Mouse (Mus musculus) left cerebral cortex, postnatal 4 days (tissue): ENCODE data around the gene Gm28557. TPM values are rescaled to one million over a fixed set of nuclear protein-coding genes. Genes with fewer than 3 reads are reported as not detected.
A peak's percentile ranks its signal among the peaks of the same experiment; 100 is the strongest.
"Not testable (repeated sequence)": the region's sequence is repeated elsewhere in the genome, so short reads cannot be mapped to it uniquely, and the experiment has no call there.

Experiments used
- DNase-seq: peaks from one replicate; pipeline ENCODE4 v3.0.0-alpha.2; 2022
- intact Hi-C: fragments of 180-260 bp; cut with DNase I; formaldehyde crosslinking; loops from one replicate; pipeline ENCODE4 v1.15.1; 2025
- total RNA-seq, 2 experiments: library from RNA; stranded (reverse); gene quantifications; 2 replicates each; pipeline ENCODE4 v1.2.3; 2021

Gene Gm28557
- 1 to 10 TPM; 1.2 to 2.4 TPM for total RNA-seq

- DNase-seq, result peak; percentile 86
- intact Hi-C loops, result no loop called here
These were observed at the start of gene Gm28557 for GRCm38 (mm10) chr13:67108194-67108820. Gene Gm28557 (minus strand): TSS chr13:67108604.

GRCm38 (mm10) chr13:67128038-67128721 lies 19.8 kb upstream of the Gm28557 start:
- intact Hi-C loops, result loop anchor here (10.0 kb wide), 1 partner anchor 177 kb away; the partner anchor contains the start of gene Zfp457
- DNase-seq, result peak; percentile 79

GRCm38 (mm10) chr13:67127507-67127906 lies 19.1 kb upstream of the Gm28557 start:
- intact Hi-C loops, result loop anchor here (10.0 kb wide), 1 partner anchor 177 kb away; the partner anchor contains the start of gene Zfp457
- not testable (repeated sequence) for DNase-seq

GRCm38 (mm10) chr13:67124460-67124859 lies 16.1 kb upstream of the Gm28557 start:
- no peak for DNase-seq
- intact Hi-C loops, result loop anchor here (10.0 kb wide), 1 partner anchor 180 kb away; the partner anchor contains the start of gene Zfp457

GRCm38 (mm10) chr13:67121360-67121759 lies 13.0 kb upstream of the Gm28557 start, which contains the start of gene Zfp759:
Gene Zfp759 (plus strand): TSS chr13:67121660.
- not testable (repeated sequence) for DNase-seq
- intact Hi-C loops, result loop anchor here (10.0 kb wide), 1 partner anchor 183 kb away; the partner anchor contains the start of gene Zfp457

GRCm38 (mm10) chr13:67116163-67116562 lies 7.8 kb upstream of the Gm28557 start, which contains the start of gene Rslcan18:
Gene Rslcan18 (minus strand): TSS chr13:67116263.
- intact Hi-C loops, DNase-seq: not testable (repeated sequence)

GRCm38 (mm10) chr13:67113287-67113686 lies 4.9 kb upstream of the Gm28557 start:
- intact Hi-C loops, result loop anchor here (5.0 kb wide), 1 partner anchor 1454 kb away; no protein-coding TSS in a partner anchor

GRCm38 (mm10) chr13:67112096-67112495 lies 3.7 kb upstream of the Gm28557 start:
- intact Hi-C loops, result loop anchor here (5.0 kb wide), 1 partner anchor 1455 kb away; no protein-coding TSS in a partner anchor
- no peak for DNase-seq

More at GRCm38 (mm10) chr13:67113287-67113686, 4.9 kb upstream of the Gm28557 start:
- DNase-seq, result no peak

GRCm38 (mm10) chr13:67108821-67109206 lies 410 bp upstream of the Gm28557 start:
- intact Hi-C loops, result no loop called here
- DNase-seq, result peak; percentile 31

- DNase-seq, result no peak
- intact Hi-C loops, result no loop called here
These were observed 723 bp downstream of the Gm28557 start for GRCm38 (mm10) chr13:67107681-67108080.

- DNase-seq, result no peak
- intact Hi-C loops, result no loop called here
These were observed 10.5 kb downstream of the Gm28557 start, which contains the start of gene Zfp708 for GRCm38 (mm10) chr13:67097876-67098275. Gene Zfp708 (minus strand): TSS chr13:67097976.

- intact Hi-C loops, result no loop called here
- no peak for DNase-seq
These were observed 18.2 kb downstream of the Gm28557 start for GRCm38 (mm10) chr13:67090154-67090553.

- intact Hi-C loops, result no loop called here
These were observed 26.5 kb downstream of the Gm28557 start for GRCm38 (mm10) chr13:67081946-67082345.

GRCm38 (mm10) chr13:67081142-67081713 lies 27.2 kb downstream of the Gm28557 start:
- intact Hi-C loops, result no loop called here
- DNase-seq, result peak; percentile 65

More at GRCm38 (mm10) chr13:67081946-67082345, 26.5 kb downstream of the Gm28557 start:
- no peak for DNase-seq

GRCm38 (mm10) chr13:67077244-67077643 lies 31.2 kb downstream of the Gm28557 start:
- intact Hi-C loops, result no loop called here
- no peak for DNase-seq

- no peak for DNase-seq
- intact Hi-C loops, result no loop called here
These were observed 35.6 kb downstream of the Gm28557 start for GRCm38 (mm10) chr13:67072786-67073185.

- intact Hi-C loops, result no loop called here
- DNase-seq, result no peak
These were observed 43.0 kb downstream of the Gm28557 start for GRCm38 (mm10) chr13:67065386-67065785.

GRCm38 (mm10) chr13:67062427-67062826 lies 46.0 kb downstream of the Gm28557 start:
- DNase-seq, result no peak
- intact Hi-C loops, result no loop called here

- DNase-seq, result peak; percentile 88
- intact Hi-C loops, result no loop called here
These were observed 47.5 kb downstream of the Gm28557 start, which contains the start of gene Zfp712 for GRCm38 (mm10) chr13:67060786-67061358. Gene Zfp712 (minus strand): TSS chr13:67061170.

GRCm38 (mm10) chr13:67060161-67060785 lies 48.1 kb downstream of the Gm28557 start:
- no peak for DNase-seq
- intact Hi-C loops, result no loop called here
